Mouse (Mus musculus): ENCODE data around the gene Tmem144. TPM values are rescaled to one million over a fixed set of nuclear protein-coding genes. Genes with fewer than 3 reads are reported as not detected.

Gene Tmem144
- polyA plus RNA-seq, 1 experiment from 2014 or later: 1.9 TPM

GRCm38 (mm10) chr3:79825067-79825780, 27.3 kb downstream of the Tmem144 start:
- Histone ChIP-seq H3K36me3 (no peaks in the 10 kb centered on the region), H3K4me1 (no peaks in the 10 kb centered on the region), H3K4me2 (replicated peaks) (no peak overlapping the region), H3K27ac (replicated peaks) (no peak overlapping the region), H3K27me3 (no peaks in the 10 kb centered on the region), H3K4me3 (no peak overlapping the region), H3K9me3 (no peaks in the 10 kb centered on the region), H3K9ac (replicated peaks) (no peak overlapping the region)
- 93% methylated on average over 14 of the region's 14 CpGs for WGBS
- ATAC-seq (ENCODE audit: low FRiP score, low read depth): no peak

- 95% methylated on average over 7 of the region's 7 CpGs for WGBS
Measured at GRCm38 (mm10) chr3:79823176-79823575, 29.4 kb downstream of the Tmem144 start.

GRCm38 (mm10) chr3:79821131-79821530, 31.4 kb downstream of the Tmem144 start:
- ATAC-seq (ENCODE audit: low FRiP score, low read depth): no peak
- no peak overlapping the region for H3K4me3 ChIP-seq
- H3K27ac ChIP-seq (replicated peaks): no peak overlapping the region
- H3K9me3 ChIP-seq: no peaks in the 10 kb centered on the region
- no peaks in the 10 kb centered on the region for H3K4me1 ChIP-seq
- H3K36me3 ChIP-seq: no peaks in the 10 kb centered on the region
- no peak overlapping the region for H3K9ac ChIP-seq (replicated peaks)
- no peaks in the 10 kb centered on the region for H3K27me3 ChIP-seq
- no peak overlapping the region for H3K4me2 ChIP-seq (replicated peaks)
- 90% methylated on average over 16 of the region's 16 CpGs for WGBS

More at GRCm38 (mm10) chr3:79823176-79823575, 29.4 kb downstream of the Tmem144 start:
- Histone ChIP-seq H3K36me3 (no peaks in the 10 kb centered on the region), H3K27me3 (no peaks in the 10 kb centered on the region), H3K4me3 (no peak overlapping the region), H3K9me3 (no peaks in the 10 kb centered on the region), H3K27ac (replicated peaks) (no peak overlapping the region), H3K4me2 (replicated peaks) (no peak overlapping the region), H3K4me1 (no peaks in the 10 kb centered on the region), H3K9ac (replicated peaks) (no peak overlapping the region)
- no peak for ATAC-seq (ENCODE audit: low FRiP score, low read depth)

GRCm38 (mm10) chr3:79818202-79818995, 34.2 kb downstream of the Tmem144 start:
- Histone ChIP-seq H3K4me1 (0 out of 2 replicates have a peak, but pooled peaks cover 3% of the 10 kb centered on the region), H3K9ac (replicated peaks) (no peak overlapping the region), H3K27me3 (no peaks in the 10 kb centered on the region), H3K4me2 (replicated peaks) (no peak overlapping the region), H3K9me3 (no peaks in the 10 kb centered on the region), H3K4me3 (no peak overlapping the region), H3K27ac (replicated peaks) (no peak overlapping the region), H3K36me3 (no peaks in the 10 kb centered on the region)
- WGBS: 74% methylated on average over 14 of the region's 14 CpGs
- ATAC-seq (ENCODE audit: low FRiP score, low read depth): no peak

- Histone ChIP-seq H3K4me1 (0 out of 2 replicates have a peak, but pooled peaks cover 3% of the 10 kb centered on the region), H3K36me3 (no peaks in the 10 kb centered on the region), H3K4me3 (no peak overlapping the region), H3K4me2 (replicated peaks) (no peak overlapping the region), H3K27ac (replicated peaks) (no peak overlapping the region), H3K9ac (replicated peaks) (no peak overlapping the region), H3K27me3 (no peaks in the 10 kb centered on the region), H3K9me3 (no peaks in the 10 kb centered on the region)
- no peak for ATAC-seq (ENCODE audit: low FRiP score, low read depth)
- WGBS: 71% methylated on average over 4 of the region's 4 CpGs
Measured at GRCm38 (mm10) chr3:79816229-79816628, 36.3 kb downstream of the Tmem144 start.

- Histone ChIP-seq H3K27me3 (no peaks in the 10 kb centered on the region), H3K4me2 (replicated peaks) (peak overlapping the region; percentile 38), H3K9ac (replicated peaks) (no peak overlapping the region), H3K4me1 (0 out of 2 replicates have a peak, but pooled peaks cover 3% of the 10 kb centered on the region), H3K27ac (replicated peaks) (no peak overlapping the region), H3K36me3 (no peaks in the 10 kb centered on the region), H3K4me3 (0 out of 2 replicates have a peak overlapping the region, but pooled peaks have one; percentile 12), H3K9me3 (no peaks in the 10 kb centered on the region)
- 29% methylated on average over 19 of the region's 19 CpGs for WGBS
- ATAC-seq (ENCODE audit: low FRiP score, low read depth): peak; percentile 84
Measured at GRCm38 (mm10) chr3:79813814-79814490, 38.6 kb downstream of the Tmem144 start.

GRCm38 (mm10) chr3:79812042-79812441, 40.5 kb downstream of the Tmem144 start:
- 82% methylated on average over 2 of the region's 2 CpGs for WGBS
- ATAC-seq (ENCODE audit: low FRiP score, low read depth): no peak
- H3K27me3 ChIP-seq: no peaks in the 10 kb centered on the region

GRCm38 (mm10) chr3:79811632-79812031, 40.9 kb downstream of the Tmem144 start:
- 49% methylated on average over 3 of the region's 3 CpGs for WGBS
- H3K9ac ChIP-seq (replicated peaks): no peak overlapping the region
- no peak for ATAC-seq (ENCODE audit: low FRiP score, low read depth)
- H3K4me2 ChIP-seq (replicated peaks): no peak overlapping the region
- H3K4me3 ChIP-seq: no peak overlapping the region
- H3K9me3 ChIP-seq: no peaks in the 10 kb centered on the region
- no peak overlapping the region for H3K27ac ChIP-seq (replicated peaks)
- H3K4me1 ChIP-seq: 0 out of 2 replicates have a peak, but pooled peaks cover 3% of the 10 kb centered on the region
- H3K27me3 ChIP-seq: no peaks in the 10 kb centered on the region
- H3K36me3 ChIP-seq: no peaks in the 10 kb centered on the region

More at GRCm38 (mm10) chr3:79812042-79812441, 40.5 kb downstream of the Tmem144 start:
- Histone ChIP-seq H3K9me3 (no peaks in the 10 kb centered on the region), H3K36me3 (no peaks in the 10 kb centered on the region), H3K4me2 (replicated peaks) (no peak overlapping the region), H3K4me3 (no peak overlapping the region), H3K27ac (replicated peaks) (no peak overlapping the region), H3K4me1 (0 out of 2 replicates have a peak, but pooled peaks cover 3% of the 10 kb centered on the region), H3K9ac (replicated peaks) (no peak overlapping the region)

GRCm38 (mm10) chr3:79810563-79810962, 42.0 kb downstream of the Tmem144 start:
- Histone ChIP-seq H3K36me3 (no peaks in the 10 kb centered on the region), H3K4me3 (no peak overlapping the region), H3K27ac (replicated peaks) (no peak overlapping the region), H3K4me2 (replicated peaks) (no peak overlapping the region), H3K27me3 (no peaks in the 10 kb centered on the region), H3K4me1 (0 out of 2 replicates have a peak, but pooled peaks cover 3% of the 10 kb centered on the region), H3K9me3 (no peaks in the 10 kb centered on the region), H3K9ac (replicated peaks) (no peak overlapping the region)
- ATAC-seq (ENCODE audit: low FRiP score, low read depth): no peak
- WGBS: 80% methylated on average over 6 of the region's 6 CpGs

GRCm38 (mm10) chr3:79809180-79809567, 43.4 kb downstream of the Tmem144 start:
- no peaks in the 10 kb centered on the region for H3K36me3 ChIP-seq
- no peak overlapping the region for H3K4me3 ChIP-seq
- WGBS: 20% methylated on average over 4 of the region's 4 CpGs
- no peak overlapping the region for H3K4me2 ChIP-seq (replicated peaks)
- ATAC-seq (ENCODE audit: low FRiP score, low read depth): peak; percentile 71
- no peak overlapping the region for H3K9ac ChIP-seq (replicated peaks)
- no peaks in the 10 kb centered on the region for H3K9me3 ChIP-seq
- 0 out of 2 replicates have a peak, but pooled peaks cover 3% of the 10 kb centered on the region for H3K4me1 ChIP-seq
- no peaks in the 10 kb centered on the region for H3K27me3 ChIP-seq
- H3K27ac ChIP-seq (replicated peaks): no peak overlapping the region

- Histone ChIP-seq H3K9ac (replicated peaks) (no peak overlapping the region), H3K4me1 (0 out of 2 replicates have a peak, but pooled peaks cover under 1% of the 10 kb centered on the region), H3K27ac (replicated peaks) (no peak overlapping the region), H3K4me2 (replicated peaks) (no peak overlapping the region), H3K4me3 (no peak overlapping the region), H3K27me3 (no peaks in the 10 kb centered on the region), H3K9me3 (no peaks in the 10 kb centered on the region), H3K36me3 (no peaks in the 10 kb centered on the region)
- 84% methylated on average over 9 of the region's 9 CpGs for WGBS
- 0 out of 2 replicates have a peak, but pooled peaks have one; percentile 45 for ATAC-seq (ENCODE audit: low FRiP score, low read depth)
Measured at GRCm38 (mm10) chr3:79808530-79809179, 43.9 kb downstream of the Tmem144 start.

Measured in midbrain, embryonic 12.5 days (tissue).